In genomic region chr11:94550442-94550744, GRCm38 (mm10) we compare ENCODE assay signal across 1 mouse cellular context.
TF ChIP-seq lines count a peak whose summit lies in the region.

No protein-coding gene starts in this region.

TF ChIP-seq in MEL, 35 proteins besides CTCF, POLR2A, EP300 and RAD21:
- TF ChIP-seq CHD2 (IDR thresholded peaks at IDR 0.05; ENCODE audit: low read length) = peak; percentile 5; the same call in 1 of the 2 replicates
- TF ChIP-seq TCF12 (IDR thresholded peaks at IDR 0.05; ENCODE audit: low read depth, low read length) = no peak
